Mouse (Mus musculus) gastrocnemius, adult 2 months (tissue): ENCODE measurements around the gene Cabin1. TPM values are rescaled to one million over a fixed set of nuclear protein-coding genes. Genes with fewer than 3 reads are reported as not detected.

Experiments used
- DNase-seq: peaks from one replicate; pipeline ENCODE4 v3.0.0; 2022
- H3K27ac ChIP-seq: fragments of 200-600 bp; 2 replicates; pipeline ENCODE4 v1.8.1; 2022; ENCODE audit warnings: mild to moderate bottlenecking
- H3K4me3 ChIP-seq: fragments of 200-600 bp; 2 replicates; pipeline ENCODE4 v1.8.1; 2022; ENCODE audit warnings: mild to moderate bottlenecking, moderate library complexity
- CTCF ChIP-seq: fragments of 200-600 bp; IDR thresholded peaks from 2 replicates; pipeline ENCODE4 v1.8.1; 2022; ENCODE audit warnings: antibody characterized with exemption, mild to moderate bottlenecking, moderate library complexity
- intact Hi-C: fragments of 180-260 bp; cut with DNase I; formaldehyde crosslinking; loops from one replicate; pipeline ENCODE4 v1.15.1; 2025
- total RNA-seq, 2 experiments: library from RNA; stranded (reverse); gene quantifications; 2 replicates each; pipeline ENCODE4 v1.2.3; 2021

Cabin1 gene
- total RNA-seq, 2 experiments from 2014 or later = 8.4 to 11.0 TPM

GRCm38 (mm10) chr10:75605162-75605846 lies 158.8 kb downstream of the Cabin1 start:
- H3K4me3 ChIP-seq = no peak overlapping the region
- intact Hi-C loops = no loop called here
- DNase-seq = no peak
- peak; percentile 40 for TF ChIP-seq CTCF
- no peak overlapping the region; the same call in 1 of the 2 replicates for H3K27ac ChIP-seq

GRCm38 (mm10) chr10:75600189-75600730 lies 163.9 kb downstream of the Cabin1 start:
- intact Hi-C loops = no loop called here
- Histone ChIP-seq H3K27ac (no peak overlapping the region), H3K4me3 (no peak overlapping the region)
- DNase-seq = no peak
- TF ChIP-seq CTCF = no peak

Other genes starting within 250 kb of the Cabin1 start
- 10 to 100 TPM; 65.9 to 91.4 TPM for gene Snrpd3, start 246.8 kb downstream of the Cabin1 start, total RNA-seq
- 10 to 100 TPM; 48.2 to 78.7 TPM for gene Gucd1, start 246.4 kb downstream of the Cabin1 start, total RNA-seq
- under 1 TPM; 0.11 to 0.15 TPM for gene Lrrc75b, start 204.0 kb downstream of the Cabin1 start, total RNA-seq
- gene Ggt1, start 202.7 kb downstream of the Cabin1 start, total RNA-seq = not detected
- 1 to 10 TPM; 2.9 to 4.6 TPM for gene Ggt5, start 175.0 kb downstream of the Cabin1 start, total RNA-seq
- 1 to 10 TPM; 1.0 to 2.4 TPM for gene Susd2, start 120.3 kb downstream of the Cabin1 start, total RNA-seq
- 10 to 100 TPM; 32.5 to 55.0 TPM for gene Ddt, start 9.1 kb upstream of the Cabin1 start, total RNA-seq
- gene Gm20441, start 16.6 kb upstream of the Cabin1 start, total RNA-seq = not detected
- 1 to 10 TPM; 2.6 to 3.2 TPM for gene Gstt3, start 17.1 kb upstream of the Cabin1 start, total RNA-seq
- 1 to 10 TPM; 4.5 to 5.7 TPM for gene Gstt1, start 34.2 kb upstream of the Cabin1 start, total RNA-seq
- gene Gstt4, start 58.2 kb upstream of the Cabin1 start, total RNA-seq = not detected
- 1 to 10 TPM; 2.3 to 4.2 TPM for gene Gstt2, start 73.1 kb upstream of the Cabin1 start, total RNA-seq
- 100 to 1,000 TPM; 147 to 168 TPM for gene Mif, start 95.9 kb upstream of the Cabin1 start, total RNA-seq
- gene Derl3, start 129.1 kb upstream of the Cabin1 start, total RNA-seq = under 1 TPM in 1 of 2 experiments, not detected in 1; 0.45 TPM
- 10 to 100 TPM; 13.0 to 17.7 TPM for gene Smarcb1, start 157.3 kb upstream of the Cabin1 start, total RNA-seq
- gene Chchd10, start 168.8 kb upstream of the Cabin1 start, total RNA-seq = 1,000 to 10,000 TPM; 1,469 to 1,586 TPM
- gene Mmp11, start 172.2 kb upstream of the Cabin1 start, total RNA-seq = 1 to 10 TPM; 2.5 to 2.8 TPM
- not detected for gene Gm867, start 176.3 kb upstream of the Cabin1 start, total RNA-seq
- gene Vpreb3, start 178.7 kb upstream of the Cabin1 start, total RNA-seq = not detected
- not detected for gene Gm5134, start 190.2 kb upstream of the Cabin1 start, total RNA-seq